Mouse (Mus musculus): Measurements from ENCODE around the gene Efcab12.
A peak's percentile ranks its signal among the peaks of the same experiment; 100 is the strongest.
"Not testable (repeated sequence)": the region's sequence is repeated elsewhere in the genome, so short reads cannot be mapped to it uniquely, and the experiment has no call there.

Efcab12 gene

GRCm38 (mm10) chr6:115838161-115838597, at the start of gene Efcab12:
Gene Efcab12, minus strand, starts transcription at chr6:115838412.
- DNase-seq (ENCODE audit: low read depth, low spot score) = no peak

GRCm38 (mm10) chr6:115886894-115887293, 48.7 kb upstream of the Efcab12 start:
- peak; percentile 70 for DNase-seq (ENCODE audit: low read depth, low spot score)

DNA sequence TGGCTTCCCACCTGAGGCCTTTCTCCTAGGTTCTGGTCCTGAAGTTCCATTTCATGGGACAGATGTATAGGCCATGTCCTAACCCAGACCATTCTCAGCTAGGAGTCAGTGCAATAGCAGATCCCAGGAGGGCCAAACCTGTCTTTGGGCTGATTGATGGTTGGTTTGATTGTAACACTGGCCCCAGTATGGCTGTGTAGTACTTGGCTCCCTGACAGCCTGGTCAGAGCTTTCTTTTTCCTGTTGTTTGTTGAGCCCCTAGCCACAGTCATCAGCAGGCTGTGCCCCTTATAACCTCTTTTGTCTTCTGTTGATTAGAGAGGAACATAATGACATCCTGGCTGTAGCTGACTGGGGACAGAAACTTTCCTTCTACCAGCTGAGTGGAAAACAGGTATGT, 45.8 kb upstream of the Efcab12 start:
- no peak for DNase-seq (ENCODE audit: low read depth, low spot score)

DNA sequence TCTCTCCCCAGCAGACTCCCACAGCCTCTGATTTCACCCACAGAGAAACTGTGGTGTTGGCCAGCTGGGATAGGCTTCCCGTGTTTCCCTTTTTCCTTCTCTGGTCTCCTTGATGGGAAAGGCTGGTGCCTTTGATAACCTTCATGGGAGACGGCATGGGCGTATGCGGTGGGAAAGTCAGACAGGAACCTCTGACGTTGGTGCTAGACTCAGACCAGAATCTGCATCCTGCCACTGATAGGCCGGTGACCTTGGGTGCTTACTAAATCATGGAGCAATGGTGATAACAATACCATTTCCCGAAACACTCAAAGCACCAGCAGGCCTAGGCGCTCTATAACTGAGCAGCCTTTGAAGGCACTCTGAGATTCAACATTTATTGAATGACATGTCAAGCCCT, 42.5 kb upstream of the Efcab12 start:
- DNase-seq (ENCODE audit: low read depth, low spot score) = no peak

DNA sequence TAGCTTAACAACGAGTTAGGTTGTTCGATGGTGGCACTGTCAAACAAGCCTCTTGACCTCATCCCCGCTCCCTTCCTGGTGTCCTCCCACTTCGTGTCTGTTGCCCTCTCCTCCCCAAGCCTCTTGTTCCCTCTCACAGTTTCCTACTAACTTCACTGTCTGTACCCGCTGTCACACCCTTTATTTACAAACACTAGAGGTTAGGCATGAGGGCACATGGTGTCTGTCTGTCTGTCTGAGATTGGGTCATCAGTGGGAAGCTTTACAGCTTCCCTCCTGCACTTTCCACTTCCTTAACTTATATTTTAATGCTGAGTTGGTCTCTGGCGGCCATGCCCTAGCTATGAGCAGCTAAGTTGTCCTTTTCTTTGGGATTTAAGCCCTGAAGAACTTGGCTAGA, 41.5 kb upstream of the Efcab12 start:
- DNase-seq (ENCODE audit: low read depth, low spot score) = no peak

DNA sequence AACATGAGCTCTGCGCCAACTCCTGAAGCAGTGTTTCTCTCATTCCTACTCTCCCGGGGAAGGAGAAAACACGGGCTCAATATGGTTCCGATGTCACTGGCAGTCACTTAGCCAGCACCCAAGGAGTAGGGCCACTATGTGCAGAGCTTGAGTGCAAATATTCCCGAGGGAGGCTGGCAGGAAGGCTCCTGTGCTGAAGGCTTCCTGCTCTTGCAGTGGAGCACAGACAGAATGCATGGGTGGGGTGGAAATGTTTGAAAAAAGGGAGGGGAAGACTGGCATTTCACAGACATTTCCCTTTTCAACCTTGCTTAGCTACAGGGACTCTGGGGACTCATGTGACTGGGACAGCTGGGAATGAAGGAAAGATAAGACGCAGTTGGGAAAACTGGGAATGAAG, 40.5 kb upstream of the Efcab12 start:
- DNase-seq (ENCODE audit: low read depth, low spot score) = no peak

- DNase-seq (ENCODE audit: low read depth, low spot score) = no peak
These were observed 39.0 kb upstream of the Efcab12 start for GRCm38 (mm10) chr6:115877239-115877638.

DNA sequence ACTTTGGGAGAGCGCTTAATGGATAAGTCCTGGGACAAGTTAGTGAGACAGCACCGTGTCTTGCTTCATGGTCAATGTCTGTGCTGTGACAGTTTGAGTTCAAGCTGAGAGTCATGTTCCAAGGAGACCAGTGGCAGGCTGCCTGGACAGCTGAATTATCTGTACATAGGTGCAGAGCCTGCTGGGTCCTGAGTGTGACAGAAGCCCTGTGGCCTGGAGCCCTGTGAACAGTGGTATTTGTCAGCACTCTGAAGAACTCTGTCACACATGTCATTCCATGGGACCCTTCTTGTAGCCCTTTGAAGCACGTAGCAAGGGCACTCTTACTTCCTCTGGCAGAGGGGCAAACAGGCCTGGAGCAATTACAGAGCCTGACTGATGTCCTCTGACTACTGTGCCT, 33.1 kb upstream of the Efcab12 start:
- DNase-seq (ENCODE audit: low read depth, low spot score) = not testable (repeated sequence)

DNA sequence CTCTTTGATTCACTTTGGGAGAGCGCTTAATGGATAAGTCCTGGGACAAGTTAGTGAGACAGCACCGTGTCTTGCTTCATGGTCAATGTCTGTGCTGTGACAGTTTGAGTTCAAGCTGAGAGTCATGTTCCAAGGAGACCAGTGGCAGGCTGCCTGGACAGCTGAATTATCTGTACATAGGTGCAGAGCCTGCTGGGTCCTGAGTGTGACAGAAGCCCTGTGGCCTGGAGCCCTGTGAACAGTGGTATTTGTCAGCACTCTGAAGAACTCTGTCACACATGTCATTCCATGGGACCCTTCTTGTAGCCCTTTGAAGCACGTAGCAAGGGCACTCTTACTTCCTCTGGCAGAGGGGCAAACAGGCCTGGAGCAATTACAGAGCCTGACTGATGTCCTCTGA, 28.9 kb upstream of the Efcab12 start:
- DNase-seq (ENCODE audit: low read depth, low spot score) = not testable (repeated sequence)

GRCm38 (mm10) chr6:115865246-115865645, 27.0 kb upstream of the Efcab12 start:
- no peak for DNase-seq (ENCODE audit: low read depth, low spot score)

- DNase-seq (ENCODE audit: low read depth, low spot score) = no peak
These were observed 25.2 kb upstream of the Efcab12 start for GRCm38 (mm10) chr6:115863340-115863841.

DNA sequence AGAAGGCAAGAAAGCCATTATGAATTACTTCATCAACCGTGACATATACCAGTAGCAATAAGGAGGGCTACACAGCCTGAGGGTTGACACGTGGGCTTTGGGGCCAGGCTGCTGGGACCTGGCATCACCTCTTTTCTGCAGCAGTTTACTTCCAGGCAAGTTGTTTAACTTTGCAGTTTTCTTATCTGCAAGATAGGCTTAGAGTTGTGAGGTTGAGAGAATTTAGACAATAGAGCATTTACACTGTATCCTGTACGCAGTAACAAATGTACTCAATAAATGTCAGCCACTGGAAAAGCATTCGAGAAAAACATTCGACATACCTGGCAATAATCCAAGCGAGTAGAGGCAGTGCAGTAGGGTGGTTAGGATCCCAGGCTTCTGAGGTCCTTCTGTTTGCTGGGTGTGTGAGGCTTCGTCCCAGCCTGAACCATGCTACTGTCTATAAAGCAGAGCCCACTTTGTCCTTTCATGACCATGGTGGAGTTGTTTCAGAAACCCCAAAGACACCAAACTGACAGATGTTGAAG, 21.9 kb upstream of the Efcab12 start:
- no peak for DNase-seq (ENCODE audit: low read depth, low spot score)

- DNase-seq (ENCODE audit: low read depth, low spot score) = no peak
These were observed 21.0 kb upstream of the Efcab12 start for GRCm38 (mm10) chr6:115859258-115859657.

- DNase-seq (ENCODE audit: low read depth, low spot score) = no peak
These were observed 18.1 kb upstream of the Efcab12 start for GRCm38 (mm10) chr6:115856361-115856745.

DNA sequence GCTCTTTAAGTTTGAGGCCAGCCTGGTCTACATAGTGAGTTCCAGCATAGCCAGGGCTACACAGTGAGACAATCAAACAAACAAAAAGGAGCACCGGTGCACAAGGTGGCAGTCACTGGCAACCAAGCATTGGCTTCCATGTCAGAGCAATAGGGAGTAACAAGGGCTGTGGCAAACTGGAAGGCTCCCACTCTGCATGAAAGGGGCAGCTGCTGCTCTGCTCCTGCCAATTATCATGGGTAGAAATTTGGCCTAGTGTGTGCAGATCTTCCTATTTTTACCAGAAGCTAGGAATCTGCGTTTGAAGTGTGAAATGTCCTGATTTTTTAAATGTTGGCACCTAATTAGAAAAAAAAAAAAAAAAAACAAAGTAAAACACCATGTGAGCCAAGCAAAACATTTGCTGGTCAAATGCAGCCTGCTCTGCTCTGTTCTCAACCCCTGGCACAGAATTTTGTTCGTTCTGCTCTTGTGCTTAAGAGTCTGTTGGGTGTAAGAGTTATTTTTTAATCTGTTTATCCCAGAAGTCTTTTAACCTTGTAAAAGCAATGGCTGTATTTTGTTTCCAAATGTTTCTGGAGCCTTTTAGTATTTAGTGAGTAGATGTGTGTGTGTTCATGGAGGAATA, 17.6 kb upstream of the Efcab12 start:
- DNase-seq (ENCODE audit: low read depth, low spot score) = no peak

- DNase-seq (ENCODE audit: low read depth, low spot score) = peak; percentile 73
These were observed 16.2 kb upstream of the Efcab12 start for GRCm38 (mm10) chr6:115854432-115854831.

- DNase-seq (ENCODE audit: low read depth, low spot score) = no peak
These were observed 15.8 kb upstream of the Efcab12 start for GRCm38 (mm10) chr6:115853985-115854384.

- DNase-seq (ENCODE audit: low read depth, low spot score) = peak; percentile 100
These were observed 15.0 kb upstream of the Efcab12 start, which contains the start of the genes Mbd4 and Ift122 for GRCm38 (mm10) chr6:115853091-115853813. Gene Mbd4, minus strand, starts transcription at chr6:115853371. Gene Ift122, plus strand, starts transcription at chr6:115853470.

- no peak for DNase-seq (ENCODE audit: low read depth, low spot score)
These were observed 14.4 kb upstream of the Efcab12 start for GRCm38 (mm10) chr6:115852446-115853090.

- DNase-seq (ENCODE audit: low read depth, low spot score) = no peak
These were observed 10.5 kb upstream of the Efcab12 start for GRCm38 (mm10) chr6:115848598-115849304.

- peak; percentile 90 for DNase-seq (ENCODE audit: low read depth, low spot score)
These were observed 8.6 kb upstream of the Efcab12 start for GRCm38 (mm10) chr6:115846640-115847411.
